Mouse (Mus musculus) lung, postnatal 36 days (tissue): ENCODE measurements at regions not wholly inside any gene's neighbourhood (a gene's known extent, or its start where the extent isn't known, plus 50 kb on each side); places are given as distances from the start of the nearest gene placed in this dataset.

Experiments used
- DNase-seq: peaks from one replicate; pipeline ENCODE4 v3.0.0; 2022; ENCODE audit warnings: mixed read lengths

DNA sequence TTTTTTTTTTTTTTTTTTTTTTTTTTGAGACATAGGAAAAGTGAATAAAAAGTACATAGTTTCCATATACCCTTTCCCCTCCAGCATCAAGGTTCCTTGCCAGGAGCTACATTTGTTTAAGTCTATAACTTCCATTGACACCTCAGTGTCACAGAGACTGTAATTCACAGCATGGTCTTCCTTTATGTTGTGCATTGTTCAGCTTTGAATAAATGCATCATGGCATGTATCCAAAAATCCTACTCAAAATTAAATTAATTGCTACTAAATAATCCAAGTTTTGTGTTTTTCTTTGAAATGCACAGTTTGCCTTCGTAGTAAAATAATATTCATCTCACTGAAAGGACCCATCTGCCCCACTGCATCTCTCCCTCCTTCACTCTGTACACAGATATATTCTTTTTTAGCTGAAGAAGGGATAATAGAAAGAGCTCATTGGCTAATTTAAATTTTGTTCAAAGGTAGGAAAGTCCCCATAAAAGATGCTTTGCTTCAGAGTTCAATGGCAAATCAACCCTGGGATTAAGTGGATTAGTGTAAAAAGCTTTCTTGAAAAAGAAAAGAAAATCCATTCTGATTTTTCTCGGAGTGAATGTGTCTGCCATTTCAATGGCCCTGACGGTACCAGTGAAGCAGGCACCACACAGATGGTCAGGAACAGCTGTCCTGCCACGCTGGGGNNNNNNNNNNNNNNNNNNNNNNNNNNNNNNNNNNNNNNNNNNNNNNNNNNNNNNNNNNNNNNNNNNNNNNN lies 301.3 kb upstream of the Marcks start:
- DNase-seq: no peak

GRCm38 (mm10) chr10:37438312-37438711 lies 299.6 kb upstream of the Marcks start:
- DNase-seq: no peak

GRCm38 (mm10) chr10:37436849-37437248 lies 298.1 kb upstream of the Marcks start:
- DNase-seq: no peak

DNA sequence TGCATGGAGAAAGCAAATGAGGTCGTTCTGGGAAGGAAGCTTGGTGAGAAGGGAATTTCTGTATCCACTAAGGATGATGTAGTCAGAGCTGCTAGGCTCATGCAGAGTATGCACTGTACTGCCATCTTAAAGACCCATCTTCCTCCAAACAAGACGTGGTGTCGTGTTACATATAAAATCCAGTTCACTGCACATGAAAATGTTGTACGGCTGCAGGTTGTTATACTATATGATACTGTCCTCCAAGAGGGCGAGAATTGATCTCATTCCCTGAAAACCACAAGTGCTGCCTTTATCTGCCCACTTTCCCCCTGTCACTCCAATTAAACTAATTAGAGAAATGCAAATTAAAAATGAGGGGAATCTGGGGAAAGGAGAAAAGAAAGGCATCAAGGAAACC lies 295.5 kb upstream of the Marcks start:
- DNase-seq: no peak

DNA sequence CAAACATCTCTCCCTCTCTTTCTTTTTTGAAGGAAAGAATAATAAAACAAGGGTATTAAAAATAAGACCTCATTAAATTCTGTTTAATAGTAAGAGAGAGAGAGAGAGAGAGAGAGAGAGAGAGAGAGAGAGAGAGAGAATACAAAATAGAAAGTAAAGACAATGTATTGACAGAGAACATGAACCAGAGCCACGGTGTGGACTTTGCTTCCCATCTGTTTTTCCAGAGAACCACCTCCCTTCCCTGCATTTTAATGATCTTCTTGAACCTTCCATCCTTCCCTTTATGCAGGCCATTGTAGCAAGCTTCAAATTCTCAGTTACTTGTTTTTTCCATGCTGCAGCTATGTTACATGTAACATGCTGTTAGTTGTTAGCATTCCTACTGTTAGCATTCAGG lies 284.3 kb upstream of the Marcks start:
- no peak for DNase-seq

DNA sequence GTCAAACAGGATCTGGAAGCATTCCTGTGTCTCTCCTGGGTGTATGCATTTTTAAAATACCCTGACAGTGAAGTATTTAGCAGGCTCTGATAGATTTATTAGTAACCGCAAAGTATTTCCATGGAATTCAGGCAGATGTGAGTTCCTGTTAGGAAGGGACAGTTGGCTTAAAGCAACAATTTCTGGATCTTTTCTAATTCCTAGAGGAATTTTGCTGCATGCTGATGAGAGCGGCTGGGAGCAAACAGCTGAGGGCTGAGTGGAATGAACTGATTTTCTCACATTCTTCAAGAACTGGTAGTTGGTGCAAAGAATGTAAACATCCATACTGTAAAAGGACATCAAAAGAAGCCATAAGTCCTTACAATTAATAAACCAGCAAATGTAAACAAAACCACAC lies 283.9 kb upstream of the Marcks start:
- DNase-seq: no peak

DNA sequence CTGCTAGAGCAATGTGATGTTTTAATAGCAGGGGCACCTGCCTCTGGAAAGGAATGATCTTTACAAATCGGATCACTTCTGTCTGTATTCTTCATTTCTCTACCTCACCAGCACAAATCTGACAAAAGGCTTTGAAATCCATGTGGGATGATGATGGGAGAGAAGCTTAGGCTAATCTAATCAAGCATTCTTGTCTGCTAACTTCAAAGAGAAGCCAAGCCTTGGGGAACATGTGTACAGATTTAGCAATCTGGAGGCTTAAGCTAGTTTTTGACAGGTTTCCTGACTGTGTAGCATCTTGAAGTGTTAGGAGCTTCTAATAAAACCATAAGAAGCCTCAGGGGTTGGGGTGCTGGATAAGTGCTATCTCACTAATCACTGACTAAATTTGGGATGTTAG lies 277.6 kb upstream of the Marcks start:
- no peak for DNase-seq

- no peak for DNase-seq
Observed at GRCm38 (mm10) chr10:37412401-37412800, 273.7 kb upstream of the Marcks start.

DNA sequence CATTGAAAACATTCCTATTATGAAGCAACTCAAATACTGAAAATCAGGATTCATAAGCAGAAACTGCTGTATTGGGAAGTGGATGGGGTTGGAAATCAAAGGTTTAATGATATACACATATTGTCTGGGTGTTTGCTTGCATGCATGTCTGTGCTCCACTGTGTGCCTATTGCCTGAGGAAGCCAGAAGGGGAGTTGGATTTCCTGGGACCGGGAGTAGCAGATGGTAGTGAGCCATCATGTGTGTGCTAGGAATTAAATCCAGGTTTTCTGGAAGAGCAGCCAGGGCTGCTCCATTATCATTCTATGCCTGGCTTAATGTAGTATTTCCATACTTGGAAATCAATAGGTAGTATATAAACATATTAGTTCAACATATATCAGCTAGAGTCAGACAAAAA lies 271.0 kb upstream of the Marcks start:
- DNase-seq: no peak

- no peak for DNase-seq
Observed at GRCm38 (mm10) chr10:37407487-37407886, 268.8 kb upstream of the Marcks start.

DNA sequence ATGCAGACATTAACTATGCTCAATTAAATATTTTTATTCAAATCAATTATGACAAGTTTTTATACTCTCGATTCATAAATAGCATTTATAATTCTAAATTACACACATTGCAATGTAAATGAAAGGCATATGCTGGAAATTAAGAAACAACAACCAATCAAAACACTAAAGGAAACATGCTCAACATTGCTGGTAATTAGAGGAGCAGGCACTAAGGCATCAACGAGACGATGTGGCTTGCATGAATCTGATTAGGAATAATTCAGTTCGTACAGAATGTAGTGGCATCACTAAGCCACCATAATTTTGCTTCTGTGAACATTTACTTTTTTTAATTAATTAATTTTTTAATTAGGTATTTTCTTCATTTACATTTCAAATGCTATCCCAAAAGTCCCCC lies 266.2 kb upstream of the Marcks start:
- DNase-seq: no peak

DNA sequence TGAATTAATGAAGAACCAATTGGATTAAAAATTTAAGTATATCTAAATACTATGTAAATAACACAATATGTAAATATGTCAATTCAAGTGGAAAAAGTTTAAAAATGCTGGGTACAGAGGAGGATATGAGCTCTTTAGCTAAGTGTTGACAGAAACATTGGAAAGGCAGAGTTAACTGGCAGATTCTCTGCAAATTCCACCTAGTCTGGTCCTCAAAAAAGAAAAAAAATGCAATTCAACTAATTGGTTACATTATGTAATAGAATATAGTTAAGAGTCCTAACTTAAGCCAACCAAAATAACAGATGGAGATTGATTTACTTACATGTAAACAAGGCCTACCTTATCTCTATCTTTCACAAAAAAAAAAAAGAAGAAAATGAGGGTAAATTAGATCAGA lies 265.7 kb upstream of the Marcks start:
- no peak for DNase-seq

DNA sequence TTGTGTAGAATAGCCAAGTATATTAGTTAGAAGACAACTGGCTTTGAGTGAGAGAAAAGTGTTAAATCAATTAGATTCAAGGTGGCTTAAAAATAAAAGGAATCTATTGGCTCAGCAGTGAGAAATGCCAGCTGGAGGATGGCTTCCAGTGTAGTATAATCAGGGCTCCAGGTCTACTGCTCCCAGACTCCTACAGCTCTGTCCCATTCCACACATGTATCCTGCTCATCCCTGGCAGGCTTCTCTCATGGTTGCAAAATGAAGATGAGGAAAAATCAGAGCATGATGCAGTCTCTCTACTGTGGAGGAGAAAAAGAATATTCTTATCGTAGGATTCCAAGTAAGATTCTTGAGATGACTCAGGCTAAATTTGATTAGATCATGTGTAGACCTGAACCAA lies 263.7 kb upstream of the Marcks start:
- no peak for DNase-seq

DNA sequence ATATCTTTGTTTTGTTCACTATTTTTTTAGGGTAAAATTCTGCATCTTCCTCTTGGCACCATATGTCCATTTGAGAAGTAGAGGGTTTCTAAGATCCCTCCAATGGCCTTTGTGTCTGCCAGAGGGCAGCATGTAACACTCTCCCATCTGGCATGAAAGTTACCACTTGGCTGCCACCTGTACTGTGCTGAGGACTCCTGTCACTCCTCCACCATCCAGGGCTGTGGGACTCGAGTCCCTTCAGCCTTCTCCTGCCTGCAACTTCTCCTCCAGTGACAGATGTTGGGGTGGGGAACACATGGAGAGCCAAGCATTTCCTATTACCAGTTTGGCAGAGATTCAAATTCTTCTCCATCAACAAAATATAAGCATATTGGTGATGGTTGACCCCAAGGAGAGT lies 262.3 kb upstream of the Marcks start:
- DNase-seq: no peak

- DNase-seq: peak; percentile 8
Observed at GRCm38 (mm10) chr10:37400379-37400778, 261.7 kb upstream of the Marcks start.

GRCm38 (mm10) chr10:37397271-37397991 lies 258.7 kb upstream of the Marcks start:
- peak; percentile 48 for DNase-seq

- DNase-seq: no peak
Observed at GRCm38 (mm10) chr10:37390011-37390410, 251.3 kb upstream of the Marcks start.

DNA sequence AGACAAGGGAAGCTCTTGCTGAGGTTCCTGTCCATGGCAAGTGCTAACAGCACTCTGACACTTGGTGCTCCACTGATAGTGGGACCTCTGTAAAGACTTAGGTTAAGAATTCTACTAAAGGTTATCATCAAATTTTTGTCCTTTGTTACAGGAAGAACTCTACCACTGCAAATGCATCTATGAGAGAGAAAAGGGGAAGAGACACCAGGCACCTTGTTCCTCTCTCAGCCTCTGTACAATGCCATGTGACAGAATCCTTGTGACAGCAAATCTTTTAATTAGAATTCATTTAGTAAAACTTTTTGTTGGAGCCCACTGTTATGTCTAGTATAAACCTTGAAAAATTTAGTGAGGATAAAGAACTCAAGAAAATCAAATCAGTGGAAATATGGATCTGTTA lies 247.5 kb upstream of the Marcks start:
- no peak for DNase-seq

GRCm38 (mm10) chr10:37380024-37380423 lies 241.3 kb upstream of the Marcks start:
- DNase-seq: peak; percentile 49

- no peak for DNase-seq
Observed at GRCm38 (mm10) chr10:37378002-37378702, 239.4 kb upstream of the Marcks start.

- DNase-seq: no peak
Observed at GRCm38 (mm10) chr10:37377258-37378001, 238.7 kb upstream of the Marcks start.

DNA sequence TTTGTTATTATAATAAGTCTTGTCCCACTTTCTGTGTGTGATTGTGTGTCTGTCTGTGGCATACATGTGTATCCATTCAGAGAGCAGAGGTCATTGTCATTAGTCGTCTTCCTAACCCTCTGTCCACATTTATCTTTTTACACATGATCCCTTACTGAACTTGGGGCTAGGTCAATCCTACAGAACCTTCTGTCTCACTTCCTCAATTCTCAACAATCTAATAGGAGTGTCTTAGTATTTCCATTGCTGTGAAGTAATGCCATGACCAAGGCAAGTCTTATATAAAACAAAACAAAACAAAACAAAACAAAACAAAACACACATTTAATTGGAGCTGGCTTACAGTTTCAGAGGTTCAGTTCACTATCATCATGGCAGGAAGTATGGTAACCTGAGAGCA lies 237.5 kb upstream of the Marcks start:
- no peak for DNase-seq

GRCm38 (mm10) chr10:37375648-37376047 lies 236.9 kb upstream of the Marcks start:
- no peak for DNase-seq
